8 mouse cellular contexts compared by ENCODE assay signal in genomic region chr2:33177443-33178242, GRCm38 (mm10). TPM values are rescaled to one million over a fixed set of nuclear protein-coding genes. Genes with fewer than 3 reads are reported as not detected.
DNase-seq lines count a peak whose midpoint lies in the region; ATAC-seq lines count a peak whose summit lies in the region.

No protein-coding gene starts in this region.

- WGBS in heart, embryonic 16.5 days = 49% methylated on average over 12 of the region's 12 CpGs
- WGBS in liver, embryonic 12.5 days (ENCODE audit: insufficient replicate concordance) = 69% methylated on average over 12 of the region's 12 CpGs
- 90% methylated on average over 12 of the region's 12 CpGs for WGBS in forebrain, embryonic 12.5 days

- H3K4me3 ChIP-seq in heart, embryonic 16.5 days (ENCODE audit: low read length) = no peak overlapping the region
- H3K4me3 ChIP-seq in liver, embryonic 12.5 days = no peak overlapping the region
- no peak overlapping the region for H3K4me3 ChIP-seq in forebrain, embryonic 12.5 days (replicated peaks)

- H3K27ac ChIP-seq in heart, embryonic 16.5 days (ENCODE audit: low read length) = peak overlapping the region; percentile 92
- H3K27ac ChIP-seq in liver, embryonic 12.5 days = peak overlapping the region; percentile 14; the same call in 1 of the 2 replicates
- H3K27ac ChIP-seq in forebrain, embryonic 12.5 days = no peak overlapping the region

- peak overlapping the region; percentile 32; the same call in 1 of the 2 replicates for H3K4me2 ChIP-seq in heart, embryonic 16.5 days (ENCODE audit: low read depth, low read length)
- H3K4me2 ChIP-seq in liver, embryonic 12.5 days = no peak overlapping the region
- no peak overlapping the region for H3K4me2 ChIP-seq in forebrain, embryonic 12.5 days

- peaks cover 29% of the 10 kb centered on the region for H3K4me1 ChIP-seq in heart, embryonic 16.5 days (ENCODE audit: control insufficient read depth, insufficient read depth, low read length)
- H3K4me1 ChIP-seq in liver, embryonic 12.5 days = peaks cover 23% of the 10 kb centered on the region
- H3K4me1 ChIP-seq in forebrain, embryonic 12.5 days = peaks cover 33% of the 10 kb centered on the region

- H3K9ac ChIP-seq in heart, embryonic 16.5 days (ENCODE audit: low read length) = peak overlapping the region; percentile 63
- H3K9ac ChIP-seq in liver, embryonic 12.5 days = no peak overlapping the region
- H3K9ac ChIP-seq in forebrain, embryonic 12.5 days = no peak overlapping the region

- ATAC-seq in heart, embryonic 16.5 days (replicated peaks; ENCODE audit: extremely low read depth, insufficient read depth, low FRiP score) = peak; percentile 77
- peak; percentile 42; the same call in 1 of the 2 replicates for ATAC-seq in liver, embryonic 12.5 days
- ATAC-seq in forebrain, embryonic 12.5 days (ENCODE audit: low FRiP score) = no peak

- no peaks in the 10 kb centered on the region for H3K9me3 ChIP-seq in heart, embryonic 16.5 days (replicated peaks; ENCODE audit: control insufficient read depth, low read length)
- H3K9me3 ChIP-seq in liver, embryonic 12.5 days (replicated peaks) = no peaks in the 10 kb centered on the region
- no peaks in the 10 kb centered on the region for H3K9me3 ChIP-seq in forebrain, embryonic 12.5 days

- intact Hi-C loops in heart, postnatal 25 days (cut with DNase I) = no loop called here

- no peaks in the 10 kb centered on the region for H3K36me3 ChIP-seq in heart, embryonic 16.5 days (ENCODE audit: control insufficient read depth, insufficient read depth)
- H3K36me3 ChIP-seq in liver, embryonic 12.5 days = no peaks in the 10 kb centered on the region
- peaks cover 14% of the 10 kb centered on the region for H3K36me3 ChIP-seq in forebrain, embryonic 12.5 days (replicated peaks)

- DNase-seq in heart, adult 18-20 months = peak; percentile 63 to 71
- no peak for DNase-seq in heart, postnatal 25 days (ENCODE audit: low spot score)
- peak; percentile 29 for DNase-seq in NIH3T3 (ENCODE audit: low read depth)
- no peak for DNase-seq in left cerebral cortex, adult 9 months (ENCODE audit: low spot score in 2 of 2)
- DNase-seq in adrenal gland, adult 8-10 months = no peak

- H3K27me3 ChIP-seq in heart, embryonic 16.5 days (ENCODE audit: control insufficient read depth, insufficient read depth, low read length) = no peaks in the 10 kb centered on the region
- no peaks in the 10 kb centered on the region for H3K27me3 ChIP-seq in liver, embryonic 12.5 days (replicated peaks)
- no peaks in the 10 kb centered on the region; the same call in 1 of the 2 replicates for H3K27me3 ChIP-seq in forebrain, embryonic 12.5 days

RNA-seq across cellular contexts. Expression of gene Angptl2, which starts 38.2 kb away (rescaled TPM):
- 10 to 100 TPM; 38.7 to 43.8 TPM for total RNA-seq in heart, adult 18-20 months (2021)
- total RNA-seq in heart, postnatal 25 days (2021) = 10 to 100 TPM; 47.9 to 78.9 TPM
- 75.1 and 76.4 TPM in 2 replicates for polyA plus RNA-seq in heart, embryonic 16.5 days (2015; fragmentation: Nextera tagmentation; extraction: Ambion mirVana)
- 5.0 and 5.2 TPM in 2 replicates for polyA plus RNA-seq in liver, embryonic 12.5 days (2016; fragmentation: Nextera tagmentation; extraction: Ambion mirVana)
- 17.4 and 18.1 TPM in 2 replicates for polyA plus RNA-seq in forebrain, embryonic 12.5 days (2016; fragmentation: Nextera tagmentation; extraction: Ambion mirVana)
- 10 to 100 TPM; 29.3 to 53.9 (median 37.0) TPM for total RNA-seq in adrenal gland, adult 8-10 months (2022)

RNA-seq across cellular contexts. Expression of gene Garnl3, which starts 46.2 kb away (rescaled TPM):
- total RNA-seq in heart, adult 18-20 months (2021) = 1 to 10 TPM; 2.2 to 2.6 TPM
- total RNA-seq in heart, postnatal 25 days (2021) = 1 to 10 TPM; 3.0 to 3.3 TPM
- 8.2 and 8.3 TPM in 2 replicates for polyA plus RNA-seq in heart, embryonic 16.5 days (2015; fragmentation: Nextera tagmentation; extraction: Ambion mirVana)
- 2.1 and 2.3 TPM in 2 replicates for polyA plus RNA-seq in liver, embryonic 12.5 days (2016; fragmentation: Nextera tagmentation; extraction: Ambion mirVana)
- polyA plus RNA-seq in forebrain, embryonic 12.5 days (2016; fragmentation: Nextera tagmentation; extraction: Ambion mirVana) = 14.5 and 15.1 TPM in 2 replicates
- 10 to 100 TPM; 12.7 to 29.6 (median 19.1) TPM for total RNA-seq in adrenal gland, adult 8-10 months (2022)

Comparison
In these comparisons a context has a peak if more than half of its experiments do, and no peak if none do; other contexts are left out.
1. DNase-seq: peak in heart, adult 18-20 months (2 of 2) and NIH3T3 (single experiment); none in heart, postnatal 25 days (single experiment), left cerebral cortex, adult 9 months (0 of 2) and adrenal gland, adult 8-10 months (single experiment).